Mouse (Mus musculus): Measurements from ENCODE around the gene Cyth2. TPM values are rescaled to one million over a fixed set of nuclear protein-coding genes. Genes with fewer than 3 reads are reported as not detected.
A peak's percentile ranks its signal among the peaks of the same experiment; 100 is the strongest.

The Cyth2 gene
- total RNA-seq, 2 experiments from 2014 or later: 249 TPM

DNA sequence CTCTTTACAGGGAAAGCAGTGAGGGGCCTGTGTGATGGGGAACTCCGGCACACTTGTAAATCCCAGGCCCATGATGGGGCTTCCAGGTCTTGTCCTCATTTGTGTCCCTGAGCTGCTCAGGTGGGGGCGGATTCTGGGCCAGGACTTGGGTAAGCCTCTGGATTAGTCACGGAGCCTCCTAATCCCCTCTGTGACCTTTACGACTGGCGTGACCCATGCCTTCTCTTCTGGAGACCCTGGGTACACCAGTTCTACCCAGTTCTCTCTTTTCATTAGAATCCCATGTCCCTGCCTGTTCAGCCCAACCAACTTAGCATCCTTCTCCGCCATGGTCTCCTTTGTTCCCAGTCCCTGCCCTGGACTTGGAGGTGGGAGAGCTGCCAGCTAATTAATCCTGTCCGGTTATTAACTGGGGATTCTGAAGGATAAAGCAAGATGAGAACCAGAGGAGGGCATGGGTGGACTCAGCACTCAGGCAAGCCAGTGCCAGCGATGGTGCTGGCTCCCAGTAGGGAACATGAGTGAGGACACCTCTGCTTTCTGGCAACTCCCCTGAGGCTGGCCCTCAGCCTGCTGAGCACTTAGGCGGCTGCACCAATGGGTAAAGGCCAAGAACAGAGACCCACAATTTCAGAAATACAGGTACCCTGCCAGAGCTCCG lies 1.1 kb upstream of the Cyth2 start:
- intact Hi-C loops (cut with DNase I): no loop called here
- DNase-seq: no peak

- no peak for DNase-seq
- intact Hi-C loops (cut with DNase I): no loop called here
Observed at GRCm38 (mm10) chr7:45814841-45815240, 460 bp upstream of the Cyth2 start.

- no peak for DNase-seq
- intact Hi-C loops (cut with DNase I): no loop called here
Observed at GRCm38 (mm10) chr7:45812921-45813320, 1.5 kb downstream of the Cyth2 start.

DNA sequence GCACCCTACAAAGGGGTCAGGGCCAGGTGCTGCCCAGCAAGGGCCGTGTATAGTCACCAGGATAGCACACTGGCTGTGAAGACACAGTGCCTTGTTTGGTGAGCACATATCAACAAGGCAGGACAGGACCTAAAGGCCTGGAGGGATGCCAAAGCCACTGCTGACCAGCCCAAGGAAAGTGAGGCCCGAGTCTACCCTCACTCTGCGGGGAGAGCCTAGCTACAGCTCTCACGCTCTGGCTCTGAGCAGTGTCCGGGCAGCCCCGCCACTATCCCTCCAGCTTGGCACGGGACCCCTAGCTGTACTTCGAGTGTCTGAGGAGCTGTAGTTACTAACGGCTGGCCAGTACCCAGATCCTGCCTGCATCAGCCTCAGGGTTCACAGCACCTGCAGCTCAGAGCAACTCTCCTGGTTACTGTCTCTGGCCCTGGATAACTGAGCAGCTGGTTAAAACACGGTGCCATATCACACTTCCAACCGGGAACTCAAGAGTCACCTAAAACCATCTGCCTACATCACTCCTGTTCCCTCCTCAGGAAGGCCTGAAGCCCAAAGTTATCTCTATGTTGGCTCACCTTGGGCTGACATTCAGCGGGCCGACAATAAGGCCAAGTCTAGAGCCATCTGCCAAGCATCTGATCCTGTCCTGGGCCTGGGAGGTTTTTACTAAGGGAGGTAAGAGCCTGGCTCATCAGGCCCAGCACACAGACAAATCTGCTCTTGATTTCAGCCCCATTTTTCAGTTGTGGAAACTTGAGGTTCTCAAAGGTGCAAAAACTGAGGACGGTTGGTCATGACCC lies 4.9 kb downstream of the Cyth2 start:
- intact Hi-C loops (cut with DNase I): no loop called here

DNA sequence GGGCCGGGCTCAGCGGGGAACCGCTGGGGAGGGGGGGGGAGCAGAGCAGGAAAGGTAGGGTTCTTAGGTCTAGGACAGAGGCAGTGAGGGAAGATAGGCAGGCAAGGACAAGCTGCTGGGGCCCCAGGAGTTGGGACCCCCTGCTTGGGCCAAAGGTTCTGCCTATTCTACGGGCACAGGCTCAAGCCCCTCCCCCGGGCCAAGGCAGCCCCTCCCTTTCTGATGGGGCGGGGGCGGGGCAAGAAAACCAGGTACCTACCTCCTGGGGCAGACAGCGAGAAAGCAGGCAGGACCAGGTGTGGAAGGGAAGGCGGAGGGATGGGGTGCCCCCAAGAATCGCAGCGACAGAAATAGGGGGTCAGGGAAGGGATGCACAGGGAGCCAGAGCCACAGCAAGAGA lies 5.9 kb downstream of the Cyth2 start:
- intact Hi-C loops (cut with DNase I): no loop called here
- DNase-seq: no peak

More for the DNA sequence above, 4.9 kb downstream of the Cyth2 start:
- no peak for DNase-seq

DNA sequence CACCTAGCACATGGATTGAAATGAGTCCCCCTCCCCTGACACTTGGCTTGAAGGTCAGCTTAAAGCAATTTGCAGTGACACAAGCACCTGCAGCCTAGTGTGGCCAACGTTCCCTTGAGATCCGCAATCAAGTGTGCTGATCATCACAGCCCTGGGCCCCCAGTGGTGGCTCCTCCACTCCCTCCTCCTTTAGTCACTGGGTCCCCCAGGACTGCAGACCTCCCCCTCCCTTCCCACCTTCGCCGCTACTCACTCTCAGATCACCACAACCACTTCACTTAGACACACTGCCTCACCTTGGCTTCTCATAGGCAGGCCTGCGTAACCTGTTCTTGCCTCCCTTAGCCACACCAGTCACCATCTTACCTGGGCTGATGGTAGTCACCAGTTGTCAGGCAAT lies 8.4 kb downstream of the Cyth2 start:
- no peak for DNase-seq
- intact Hi-C loops (cut with DNase I): no loop called here

- no peak for DNase-seq
Observed at GRCm38 (mm10) chr7:45802551-45802950, 11.8 kb downstream of the Cyth2 start.

GRCm38 (mm10) chr7:45801348-45801747 lies 13.0 kb downstream of the Cyth2 start:
- intact Hi-C loops (cut with DNase I): loop anchor here (2.0 kb wide), 1 partner anchor 63 kb away; no protein-coding TSS in a partner anchor
- DNase-seq: peak; percentile 96

More at GRCm38 (mm10) chr7:45802551-45802950, 11.8 kb downstream of the Cyth2 start:
- intact Hi-C loops (cut with DNase I): no loop called here

DNA sequence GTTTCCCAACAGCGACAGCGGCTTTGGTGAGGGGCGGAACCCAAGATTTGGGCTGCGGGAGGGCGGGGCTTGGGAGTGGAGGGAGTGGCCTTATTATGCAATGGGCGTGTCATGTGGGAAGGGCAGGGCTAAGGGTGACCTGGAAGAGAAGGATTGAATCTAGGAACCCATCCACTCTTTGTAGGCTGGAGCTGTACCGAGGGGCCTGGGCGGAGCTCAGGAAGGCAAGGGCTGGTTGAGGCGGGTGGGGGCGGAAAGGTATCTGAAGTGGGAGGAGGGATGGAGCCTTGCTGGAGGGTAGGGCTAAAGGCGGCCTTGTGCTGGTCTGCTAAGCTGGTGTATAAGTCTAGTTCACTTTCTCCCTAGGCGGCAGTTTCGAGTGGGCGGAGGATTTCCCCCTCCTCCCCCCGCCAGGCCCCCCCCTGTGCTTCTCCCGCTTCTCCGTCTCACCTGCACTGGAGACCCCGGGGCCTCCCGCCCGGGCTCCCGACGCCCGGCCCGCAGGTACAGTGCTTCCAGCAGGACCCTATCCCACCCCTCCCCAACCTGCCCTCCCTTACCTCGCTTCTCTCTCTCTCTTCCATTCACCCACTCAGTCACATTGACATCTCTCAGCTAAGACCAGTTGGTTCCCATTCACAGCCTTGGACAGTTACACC lies 13.7 kb downstream of the Cyth2 start:
- intact Hi-C loops (cut with DNase I): loop anchor here (2.0 kb wide), 1 partner anchor 62 kb away; no protein-coding TSS in a partner anchor
- no peak for DNase-seq

DNA sequence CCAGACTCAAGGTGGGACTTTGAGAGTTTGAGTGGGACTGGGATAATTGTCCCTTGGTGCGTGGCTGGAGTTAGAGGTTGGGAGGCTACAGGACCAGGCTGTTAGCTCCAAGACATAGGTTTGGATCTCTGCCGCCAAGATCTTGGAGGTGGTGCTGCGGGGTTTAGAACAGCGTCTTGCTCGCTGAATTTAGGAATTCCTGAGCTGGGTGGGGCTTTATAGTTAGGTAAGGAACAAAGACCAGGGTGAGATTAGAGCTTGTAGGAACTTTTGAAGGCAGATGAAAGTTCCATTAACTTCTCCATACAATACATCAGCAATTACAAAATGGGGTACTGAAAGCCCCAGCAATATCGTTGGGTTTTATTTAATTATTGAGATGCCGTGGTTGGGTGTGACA lies 14.4 kb downstream of the Cyth2 start:
- DNase-seq: no peak
- intact Hi-C loops (cut with DNase I): loop anchor here (2.0 kb wide), 1 partner anchor 61 kb away; no protein-coding TSS in a partner anchor

DNA sequence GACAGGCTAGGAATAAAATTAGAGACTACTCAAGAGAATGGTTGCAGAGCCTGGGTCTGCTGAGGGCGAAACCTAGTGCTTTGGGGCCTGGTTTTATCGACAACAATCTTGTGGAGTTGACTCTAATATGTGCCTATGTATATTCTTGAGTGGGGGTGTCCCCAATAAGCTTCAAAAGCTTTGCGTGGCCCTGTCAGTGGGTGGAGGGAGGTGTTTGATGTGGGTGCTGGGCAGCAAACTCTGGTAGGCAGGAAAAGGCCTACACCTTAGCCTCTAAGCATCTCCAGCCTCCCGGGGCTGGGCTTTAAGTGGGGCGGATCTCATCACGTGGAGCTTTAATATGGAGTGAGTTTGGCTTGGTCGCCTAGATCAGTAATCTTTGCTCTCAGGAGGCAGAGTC lies 15.4 kb downstream of the Cyth2 start:
- intact Hi-C loops (cut with DNase I): loop anchor here (5.0 kb wide), 1 partner anchor 77 kb away; the partner anchor contains the start of gene Fam83e

DNA sequence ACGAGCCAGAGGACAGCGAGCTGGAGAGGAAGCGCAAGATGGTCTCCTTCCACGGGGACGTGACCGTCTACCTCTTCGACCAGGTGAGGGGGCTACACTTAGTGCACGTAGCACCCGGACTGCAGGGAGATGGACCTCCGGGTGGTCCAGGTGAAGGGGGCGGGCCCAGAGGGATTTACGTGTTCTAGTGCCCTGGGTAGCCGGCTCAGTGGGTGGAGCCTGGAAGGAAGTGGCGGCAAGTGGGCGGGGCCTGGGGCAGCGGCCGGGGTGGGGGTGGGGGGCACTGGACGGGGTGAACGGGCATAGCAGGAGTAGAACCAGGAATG lies 15.9 kb downstream of the Cyth2 start:
- no peak for DNase-seq

More for the DNA sequence above, 15.4 kb downstream of the Cyth2 start:
- DNase-seq: no peak

GRCm38 (mm10) chr7:45797661-45798510 lies 16.5 kb downstream of the Cyth2 start:
- intact Hi-C loops (cut with DNase I): loop anchor here (5.0 kb wide), 1 partner anchor 76 kb away; the partner anchor contains the start of gene Fam83e
- peak; percentile 7 for DNase-seq

More for the DNA sequence above, 15.9 kb downstream of the Cyth2 start:
- intact Hi-C loops (cut with DNase I): loop anchor here (5.0 kb wide), 1 partner anchor 76 kb away; the partner anchor contains the start of gene Fam83e

DNA sequence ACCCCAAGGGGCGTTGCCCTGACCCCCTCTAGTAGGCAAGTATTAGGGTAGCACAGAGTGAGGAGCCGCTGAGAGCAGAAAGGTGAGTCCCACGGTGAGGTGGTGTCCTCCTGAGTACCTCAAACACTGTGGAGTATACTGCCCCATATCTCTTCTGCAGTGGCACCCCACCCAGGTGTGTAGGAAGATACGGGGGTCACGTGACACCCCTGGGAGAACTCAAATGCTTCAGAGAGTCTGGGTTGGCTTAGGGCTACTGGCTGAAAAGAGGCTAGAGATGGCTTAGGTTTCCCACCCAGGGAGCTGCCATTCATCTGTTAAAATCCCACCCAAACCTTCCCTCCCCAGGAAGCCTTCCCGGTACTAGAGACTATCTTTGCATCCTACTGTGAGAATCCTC lies 17.4 kb downstream of the Cyth2 start:
- no peak for DNase-seq
- intact Hi-C loops (cut with DNase I): loop anchor here (5.0 kb wide), 1 partner anchor 75 kb away; the partner anchor contains the start of gene Fam83e

GRCm38 (mm10) chr7:45794971-45795370 lies 19.4 kb downstream of the Cyth2 start:
- DNase-seq: peak; percentile 17
- intact Hi-C loops (cut with DNase I): loop anchor here (5.0 kb wide), 1 partner anchor 73 kb away; the partner anchor contains the start of gene Fam83e

GRCm38 (mm10) chr7:45793969-45794585 lies 20.3 kb downstream of the Cyth2 start:
- intact Hi-C loops (cut with DNase I): no loop called here
- DNase-seq: peak; percentile 12

- DNase-seq: no peak
- intact Hi-C loops (cut with DNase I): no loop called here
Observed at GRCm38 (mm10) chr7:45793240-45793639, 21.1 kb downstream of the Cyth2 start.

DNA sequence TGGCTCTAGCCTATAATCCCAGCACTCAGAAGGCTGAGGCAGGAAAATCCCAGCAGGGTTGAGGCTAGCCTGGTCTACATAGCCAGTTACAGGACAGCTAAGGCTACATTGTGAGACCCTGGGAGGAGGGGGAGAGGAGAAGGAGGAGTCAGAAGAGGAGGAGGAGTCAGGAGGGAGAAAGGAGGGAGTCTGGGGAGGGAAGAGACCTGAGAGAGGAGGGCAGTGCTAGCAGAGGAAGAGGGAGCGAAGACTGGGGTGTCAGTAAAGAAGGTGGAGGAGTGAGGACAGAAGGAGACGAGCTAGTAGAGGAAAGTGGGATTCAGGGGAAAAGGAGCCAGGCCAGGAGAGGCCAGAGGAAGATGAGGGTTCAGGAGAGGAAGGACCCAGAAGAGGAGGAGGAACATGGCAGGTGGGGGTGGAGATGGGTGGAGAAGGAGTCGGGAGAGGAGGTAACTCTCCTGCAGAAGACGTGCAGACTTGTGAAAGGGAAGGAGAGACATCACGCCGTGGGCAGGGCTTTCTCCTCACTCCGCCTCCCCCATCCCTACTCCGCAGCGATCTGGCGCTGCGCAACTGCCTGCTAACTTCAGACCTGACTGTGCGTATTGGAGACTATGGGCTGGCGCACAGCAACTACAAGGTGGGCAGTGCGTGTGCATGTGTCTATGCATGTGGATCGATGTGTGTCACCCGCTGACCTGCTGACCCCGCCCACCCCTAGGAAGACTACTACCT lies 22.5 kb downstream of the Cyth2 start:
- no peak for DNase-seq
- intact Hi-C loops (cut with DNase I): no loop called here

- no peak for DNase-seq
- intact Hi-C loops (cut with DNase I): no loop called here
Observed at GRCm38 (mm10) chr7:45790721-45791120, 23.7 kb downstream of the Cyth2 start.

Data from left cerebral cortex, postnatal 4 days (tissue).